Comparison of ENCODE assay signal across 13 mouse cellular contexts in genomic region chr3:69531511-69531910, GRCm38 (mm10).
"Had no signal": no experiment of that assay in that cellular context is flagged by ENCODE, and none has a peak within 500 bp of the region (broad histone marks: within the 10 kb centered on the region; RNA-seq: fewer than 3 reads in every experiment).

No protein-coding gene starts in this region.

- H3K4me3 ChIP-seq: layer of hippocampus, adult 2 months; limb, embryonic 13.5 days; midbrain, embryonic 12.5 days; myocyte; neural tube, embryonic 12.5 days had no signal

- H3K9me3 ChIP-seq: limb, embryonic 13.5 days; midbrain, embryonic 12.5 days; neural tube, embryonic 12.5 days had no signal

- DNase-seq: kidney, postnatal 10 days; kidney, postnatal 4 days; left cerebral cortex, postnatal 4 days; lung, adult 18-20 months; right cerebral cortex, adult 18-20 months; right cerebral cortex, postnatal 25 days; thymus, postnatal 36 days had no signal

- H3K27ac ChIP-seq: layer of hippocampus, adult 2 months; limb, embryonic 13.5 days; liver, embryonic 14.5 days; midbrain, embryonic 12.5 days; neural tube, embryonic 12.5 days had no signal

- H3K4me2 ChIP-seq: limb, embryonic 13.5 days; midbrain, embryonic 12.5 days; neural tube, embryonic 12.5 days had no signal

- H3K27me3 ChIP-seq: limb, embryonic 13.5 days; neural tube, embryonic 12.5 days had no signal

- H3K36me3 ChIP-seq: limb, embryonic 13.5 days; midbrain, embryonic 12.5 days; neural tube, embryonic 12.5 days had no signal

- H3K9ac ChIP-seq: limb, embryonic 13.5 days; liver, embryonic 14.5 days; midbrain, embryonic 12.5 days; neural tube, embryonic 12.5 days had no signal
